Mouse (Mus musculus) embryo, embryonic 9.5 days (tissue): ENCODE data around the gene Ap3b1.

ENCODE experiments used
- DNase-seq: peaks from one replicate; pipeline ENCODE4 v3.0.0-alpha.2; 2017; ENCODE audit errors: extremely low spot score

Ap3b1 gene

DNA sequence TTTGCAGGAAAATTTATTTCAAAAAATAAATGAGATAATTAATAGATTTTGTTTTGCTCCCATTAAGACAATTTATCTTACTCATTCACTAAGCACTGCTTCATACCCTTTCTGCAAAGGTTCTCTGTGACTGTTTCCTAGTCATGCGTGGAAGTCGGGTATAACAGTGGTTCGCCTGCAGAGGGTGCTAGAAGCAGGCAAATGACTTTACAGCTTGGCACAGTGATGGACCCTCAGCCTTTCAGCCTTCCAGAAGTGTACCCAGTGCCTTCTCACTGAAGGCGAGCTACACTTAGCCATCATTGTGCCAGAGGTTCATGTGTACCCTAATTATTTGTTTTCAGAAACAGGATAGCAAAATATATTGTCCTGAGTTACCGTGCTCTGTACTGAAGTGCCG lies 92.5 kb downstream of the Ap3b1 start:
- DNase-seq, result peak; percentile 42

DNA sequence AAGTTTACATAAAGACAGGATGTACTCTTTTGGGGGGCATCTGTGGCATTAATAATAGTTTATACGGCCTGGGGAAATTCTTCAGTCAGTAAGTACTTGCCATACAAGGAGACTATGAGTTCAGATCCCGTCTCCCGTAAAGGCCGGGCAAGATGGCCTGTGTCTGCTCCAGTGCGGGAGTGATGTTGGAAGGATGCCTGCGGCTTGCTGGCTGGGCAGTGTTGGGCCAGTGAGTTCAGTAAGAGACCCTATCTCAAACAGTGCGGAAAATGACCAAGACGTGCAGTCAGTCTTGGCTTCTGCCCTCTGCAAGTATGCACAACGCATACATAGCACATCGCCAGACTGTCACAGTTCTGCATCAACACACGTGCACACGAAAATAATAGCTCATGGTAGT lies 95.4 kb downstream of the Ap3b1 start:
- no peak for DNase-seq

- DNase-seq, result no peak
Observed at GRCm38 (mm10) chr13:94459143-94459542, 100.4 kb downstream of the Ap3b1 start.

DNA sequence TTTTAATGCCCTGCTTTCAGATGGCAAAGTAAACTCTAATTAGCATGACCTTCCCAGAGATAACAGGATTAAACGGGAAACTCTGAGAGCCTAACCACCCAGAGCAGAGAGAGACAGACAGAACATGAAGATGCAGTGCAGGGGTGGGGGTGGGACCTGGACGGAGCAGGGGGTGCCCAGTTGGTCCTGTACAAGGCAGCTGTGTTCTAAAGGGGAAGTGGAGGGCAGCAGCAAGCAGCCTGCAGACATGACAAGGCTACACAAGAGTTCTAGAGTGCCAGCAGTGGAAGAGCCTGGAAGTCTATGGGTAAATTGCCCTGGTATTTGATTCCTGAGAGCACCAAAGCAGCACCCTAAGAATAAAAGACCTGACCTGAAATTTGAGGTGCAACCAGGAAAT lies 105.5 kb downstream of the Ap3b1 start:
- no peak for DNase-seq

DNA sequence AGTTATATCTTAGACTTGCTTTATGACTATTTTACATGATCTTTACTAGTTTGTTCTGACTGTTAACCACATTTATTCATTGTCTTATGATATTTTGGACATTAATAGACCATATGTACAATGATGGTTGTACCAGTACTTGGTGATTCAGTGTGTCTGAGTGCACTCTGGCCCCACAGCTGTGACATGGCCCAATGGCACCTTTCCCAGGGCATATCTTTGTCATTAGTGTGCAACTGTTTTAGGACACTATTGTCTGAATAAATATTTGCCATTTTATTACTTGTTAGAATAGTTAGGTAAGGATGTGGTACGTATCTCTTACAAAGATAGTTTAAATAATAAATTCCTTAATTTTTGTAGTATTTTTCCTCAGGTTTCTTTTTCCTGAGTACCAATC lies 109.8 kb downstream of the Ap3b1 start:
- no peak for DNase-seq

DNA sequence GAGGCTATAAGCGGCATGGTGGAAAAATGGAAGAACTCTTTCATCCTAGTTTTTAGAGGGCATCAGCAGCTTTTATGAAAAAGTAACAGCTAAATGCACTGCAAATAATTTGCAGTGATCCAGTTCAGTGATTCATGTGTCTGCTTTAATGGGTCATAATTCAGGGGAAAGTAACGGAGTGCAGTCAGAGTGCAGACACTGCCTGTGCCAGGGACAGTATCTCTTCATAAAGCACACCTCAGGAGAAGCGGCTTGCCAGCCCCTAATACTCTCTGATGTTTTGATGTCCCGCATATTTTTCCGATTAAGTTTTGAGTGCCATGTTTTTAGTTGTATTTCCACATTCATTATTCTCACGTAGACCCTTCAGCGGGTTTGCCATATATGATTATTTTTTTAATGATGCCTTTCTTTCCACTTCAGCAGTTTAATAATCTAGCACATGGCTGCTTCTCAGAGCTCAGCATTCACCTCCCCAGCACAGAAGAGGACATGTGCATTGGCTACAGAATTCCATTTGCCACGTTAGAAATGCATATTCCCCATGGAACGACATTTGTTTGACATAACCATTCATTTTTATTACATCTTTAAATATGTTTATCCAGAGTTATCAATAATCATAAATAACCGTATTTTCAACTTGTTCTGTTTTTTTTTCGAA lies 112.4 kb downstream of the Ap3b1 start:
- no peak for DNase-seq

GRCm38 (mm10) chr13:94476208-94476607 lies 117.4 kb downstream of the Ap3b1 start:
- no peak for DNase-seq

- DNase-seq, result no peak
Observed at GRCm38 (mm10) chr13:94480256-94480655, 121.5 kb downstream of the Ap3b1 start.

DNA sequence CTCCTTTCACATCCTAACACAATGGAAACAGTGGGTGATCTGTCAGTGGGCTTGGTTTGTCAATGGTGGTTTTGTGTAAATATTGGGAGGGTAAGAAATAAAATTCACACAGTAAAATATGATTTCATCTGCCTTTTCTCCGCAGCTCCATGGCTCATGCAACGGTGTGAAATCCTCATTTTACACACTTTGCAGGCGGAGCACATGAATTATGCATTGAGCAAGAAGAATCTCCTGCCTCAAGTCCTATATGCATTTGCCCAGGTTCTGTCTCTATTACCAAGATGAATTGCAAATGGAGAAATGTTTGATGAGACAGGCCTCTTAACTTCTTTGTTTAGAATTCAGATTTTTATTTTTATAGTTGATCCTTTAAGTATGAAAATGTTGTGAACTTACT lies 131.9 kb downstream of the Ap3b1 start:
- no peak for DNase-seq

GRCm38 (mm10) chr13:94491159-94491558 lies 132.4 kb downstream of the Ap3b1 start:
- no peak for DNase-seq

DNA sequence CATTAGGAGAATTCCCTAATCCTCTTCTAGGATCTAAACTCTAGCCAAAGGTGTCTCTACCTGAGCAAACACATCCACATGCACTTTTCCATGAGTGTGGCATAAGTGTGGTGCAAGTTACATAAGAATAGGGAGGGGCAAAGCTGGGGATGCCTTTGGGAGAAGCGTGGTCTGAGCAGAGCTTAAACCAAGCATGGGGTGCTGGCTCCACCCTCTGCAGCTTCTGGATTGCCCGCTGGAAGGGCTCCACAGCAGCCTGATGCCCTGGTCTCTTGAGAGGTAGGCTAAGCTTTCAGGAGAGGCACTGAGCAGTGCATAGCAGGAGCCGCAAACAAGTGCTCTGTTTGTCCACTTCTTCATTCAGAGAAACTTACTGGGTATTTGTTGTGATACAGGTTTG lies 138.8 kb downstream of the Ap3b1 start:
- DNase-seq, result no peak

GRCm38 (mm10) chr13:94506411-94506810 lies 147.7 kb downstream of the Ap3b1 start:
- no peak for DNase-seq

- no peak for DNase-seq
Observed at GRCm38 (mm10) chr13:94508344-94508743, 149.6 kb downstream of the Ap3b1 start.

GRCm38 (mm10) chr13:94513157-94513767 lies 154.5 kb downstream of the Ap3b1 start:
- DNase-seq, result no peak

- no peak for DNase-seq
Observed at GRCm38 (mm10) chr13:94513898-94514297, 155.1 kb downstream of the Ap3b1 start.

- no peak for DNase-seq
Observed at GRCm38 (mm10) chr13:94514992-94515391, 156.2 kb downstream of the Ap3b1 start.

DNA sequence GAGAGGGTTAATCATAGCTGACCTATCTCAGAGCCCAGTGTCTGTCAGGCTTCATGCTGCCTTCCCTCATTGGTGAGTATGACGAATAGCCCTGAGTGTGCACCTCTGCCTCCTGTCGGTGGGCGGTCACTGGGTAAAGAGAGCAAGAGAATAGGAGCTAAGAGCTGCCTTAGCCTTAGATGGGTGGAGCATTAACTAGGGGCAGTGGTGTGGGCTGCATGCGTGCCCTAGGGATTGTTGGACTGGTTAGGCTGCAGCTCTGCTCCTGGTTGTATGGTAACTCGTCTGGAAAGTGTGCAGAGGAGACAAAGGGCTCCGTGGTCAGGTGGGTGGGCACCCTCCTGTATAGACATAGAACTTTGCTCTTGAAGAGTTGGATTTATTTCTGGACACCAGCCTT lies 157.8 kb downstream of the Ap3b1 start:
- no peak for DNase-seq

DNA sequence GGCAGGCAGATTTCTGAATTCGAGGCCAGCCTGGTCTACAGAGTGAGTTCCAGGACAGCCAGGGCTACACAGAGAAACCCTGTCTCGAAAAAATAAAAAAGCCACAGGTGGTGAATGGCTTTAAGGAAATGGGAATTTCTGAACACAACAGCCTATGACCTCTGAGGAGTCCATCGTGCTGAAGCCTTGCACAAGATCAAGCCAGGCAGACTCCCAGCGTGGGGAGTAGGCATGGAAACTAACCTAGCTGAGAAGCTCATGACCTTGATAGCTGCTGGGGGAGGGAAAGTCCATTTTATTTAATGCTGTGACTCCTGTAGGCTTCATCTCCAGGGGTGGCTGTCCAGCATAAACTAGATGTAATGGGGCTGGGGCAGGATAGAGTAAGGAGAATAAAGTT lies 159.4 kb downstream of the Ap3b1 start:
- DNase-seq, result no peak

DNA sequence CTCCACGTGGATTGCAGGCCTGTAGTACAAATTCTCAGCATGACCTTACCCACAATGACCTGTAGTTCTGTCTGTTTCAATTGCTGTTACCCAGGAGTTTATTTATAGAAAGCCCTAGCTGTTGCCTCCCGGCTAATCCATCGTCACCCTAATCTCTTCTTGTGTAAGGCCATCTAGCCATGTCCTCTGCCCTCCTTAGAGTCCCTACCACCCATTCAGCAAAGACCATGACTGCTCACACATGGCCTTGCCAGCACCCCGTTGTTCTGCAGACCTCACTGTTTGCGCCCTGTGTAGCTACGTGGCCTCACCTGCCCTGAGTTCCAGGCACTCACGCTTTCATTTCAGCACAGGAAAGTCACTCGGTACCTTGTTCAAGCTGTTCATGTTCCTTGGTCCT lies 160.5 kb downstream of the Ap3b1 start:
- DNase-seq, result no peak

DNA sequence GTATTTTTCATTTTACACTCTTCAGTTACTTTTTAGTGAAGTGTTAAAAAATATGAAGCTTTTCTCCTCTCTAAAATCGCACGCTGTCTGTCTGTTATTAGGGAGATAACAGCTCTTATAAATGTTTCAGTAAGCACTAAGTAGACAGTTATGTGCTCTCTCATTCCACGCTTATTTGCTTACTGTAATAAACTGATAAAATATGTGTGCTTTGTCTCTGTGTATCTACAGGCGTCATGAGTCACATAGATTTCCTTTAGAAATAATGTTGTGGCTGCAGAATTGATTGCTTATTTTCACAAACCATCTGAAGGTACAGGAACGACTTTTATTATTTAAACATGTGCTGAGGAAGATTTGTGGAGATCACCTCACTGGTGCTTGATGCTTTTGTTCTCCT lies 164.5 kb downstream of the Ap3b1 start:
- no peak for DNase-seq

- DNase-seq, result no peak
Observed at GRCm38 (mm10) chr13:94524669-94525238, 166.0 kb downstream of the Ap3b1 start.

DNA sequence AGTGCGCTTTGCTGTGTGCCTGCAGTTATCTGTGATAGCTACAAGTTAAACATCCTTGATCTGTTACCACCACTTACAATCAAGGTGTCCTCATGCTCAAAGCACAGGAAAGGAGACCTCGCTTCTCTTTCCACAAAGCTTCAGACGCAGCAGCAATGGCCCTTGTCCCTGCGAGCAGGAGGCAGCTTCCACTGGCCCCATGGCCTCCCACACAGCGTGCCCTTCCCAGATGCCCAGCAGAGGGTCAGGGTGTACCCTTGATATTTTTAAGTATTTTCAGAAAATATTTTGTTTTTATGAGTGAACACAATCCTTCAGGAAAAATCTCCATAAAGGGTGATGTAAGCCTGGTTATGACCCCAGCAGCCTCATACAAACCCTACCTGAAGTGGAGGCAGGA lies 170.4 kb downstream of the Ap3b1 start:
- DNase-seq, result no peak

- DNase-seq, result no peak
Observed at GRCm38 (mm10) chr13:94533516-94533915, 174.8 kb downstream of the Ap3b1 start.

DNA sequence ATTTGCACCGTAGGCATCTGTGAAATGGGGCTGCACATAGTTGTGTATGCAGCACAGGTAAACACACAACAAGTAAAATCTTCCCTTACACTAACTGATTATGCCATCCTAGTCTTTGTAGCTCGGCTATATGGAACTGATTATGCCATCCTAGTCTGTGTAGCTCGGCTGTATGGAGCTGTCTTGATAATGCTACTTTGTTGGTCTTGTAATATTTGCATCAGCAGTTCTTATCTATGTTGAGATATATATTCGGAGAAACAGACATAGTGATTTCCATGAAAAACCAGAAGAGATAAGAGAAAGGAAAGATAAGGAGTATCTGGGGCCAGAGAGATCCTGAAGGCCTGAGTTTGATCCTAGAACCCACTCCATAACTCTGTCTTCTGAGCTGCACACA lies 178.6 kb downstream of the Ap3b1 start:
- no peak for DNase-seq
